Mouse (Mus musculus) liver, adult 2 months (tissue): Measurements from ENCODE around the gene Eif3m.

Experiments
- CTCF ChIP-seq: fragments of 200-500 bp; IDR thresholded peaks from 2 replicates; pipeline ENCODE4 v1.5.1; 2011; ENCODE audit warnings: low read depth, low read length, control low read depth
- POLR2A ChIP-seq: fragments of 200-500 bp; IDR thresholded peaks from 2 replicates; pipeline ENCODE4 v1.6.1; 2011; ENCODE audit warnings: low read length, control low read depth; ENCODE audit not compliant: insufficient read depth; ENCODE audit errors: extremely low read depth

DNA sequence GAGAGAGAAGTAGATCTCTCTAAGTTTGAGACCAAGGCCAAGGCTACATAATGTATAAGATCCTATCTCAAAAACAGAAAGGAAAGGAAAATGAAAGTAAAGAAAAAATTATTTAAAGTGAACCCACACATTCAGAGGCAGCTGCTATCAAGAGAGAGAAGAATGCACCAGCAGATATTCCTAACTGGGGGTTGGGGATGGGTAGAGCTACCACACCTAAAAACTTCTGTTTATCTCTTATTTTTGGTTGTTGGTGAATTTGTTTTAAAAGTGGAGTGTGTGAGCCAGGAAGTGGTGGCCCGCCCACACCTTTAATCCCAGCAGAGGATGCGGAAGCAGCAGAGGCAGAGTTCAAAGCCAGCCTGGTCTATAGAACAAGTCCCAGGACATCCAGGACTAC is 5.0 kb upstream of the Eif3m start:
- TF ChIP-seq POLR2A (no peak), CTCF (no peak)
